In genomic region chr2:180765713-180766112, GRCm38 (mm10) we compare ENCODE assay signal across 25 mouse cellular contexts. TPM values are rescaled to one million over a fixed set of nuclear protein-coding genes. Genes with fewer than 3 reads are reported as not detected.
"Had no signal": no experiment of that assay in that cellular context is flagged by ENCODE, and none has a peak within 500 bp of the region (broad histone marks: within the 10 kb centered on the region; RNA-seq: fewer than 3 reads in every experiment).

No protein-coding gene starts in this region.

- H3K9me3 ChIP-seq: liver, embryonic 15.5 days; lung, embryonic 15.5 days; midbrain, embryonic 10.5 days; neural tube, embryonic 13.5 days; neural tube, embryonic 15.5 days; stomach, embryonic 15.5 days had no signal

- ATAC-seq: liver, postnatal 0 days; lung, postnatal 0 days; midbrain, embryonic 16.5 days had no signal

- H3K4me2 ChIP-seq: liver, embryonic 15.5 days; lung, embryonic 15.5 days; neural tube, embryonic 13.5 days; neural tube, embryonic 15.5 days; stomach, embryonic 15.5 days had no signal

- H3K4me3 ChIP-seq: liver, embryonic 15.5 days; lung, embryonic 15.5 days; midbrain, embryonic 10.5 days; myocyte; neural tube, embryonic 13.5 days; neural tube, embryonic 15.5 days; stomach, embryonic 15.5 days had no signal

- H3K9ac ChIP-seq: liver, embryonic 15.5 days; liver, postnatal 0 days; lung, embryonic 15.5 days; neural tube, embryonic 13.5 days; neural tube, embryonic 15.5 days; stomach, embryonic 15.5 days had no signal

- H3K36me3 ChIP-seq: liver, embryonic 15.5 days; lung, embryonic 15.5 days; midbrain, embryonic 10.5 days; neural tube, embryonic 13.5 days; neural tube, embryonic 15.5 days; stomach, embryonic 15.5 days had no signal

- H3K27ac ChIP-seq: liver, embryonic 15.5 days; lung, embryonic 15.5 days; macrophage; midbrain, embryonic 10.5 days; neural tube, embryonic 13.5 days; neural tube, embryonic 15.5 days; stomach, embryonic 15.5 days; stomach, postnatal 0 days had no signal

- DNase-seq: liver, postnatal 0 days; lung, adult 2 months; lung, postnatal 14 days; lung, postnatal 36 days; midbrain, embryonic 14.5 days; right cerebral cortex, adult 18-20 months; right cerebral cortex, postnatal 14 days; thymus, adult 2 months; thymus, postnatal 25 days; thymus, postnatal 4 days had no signal

- H3K4me1 ChIP-seq: liver, embryonic 15.5 days; lung, embryonic 15.5 days; neural tube, embryonic 15.5 days; stomach, embryonic 15.5 days had no signal

RNA-seq across cellular contexts. Expression of gene Bhlhe23, which starts 11.0 kb away (rescaled TPM):
- total RNA-seq: megakaryocyte progenitor cell, adult 5-6 weeks; megakaryocyte-erythroid progenitor cell, adult 5-6 weeks had no signal
- polyA plus RNA-seq: liver, embryonic 15.5 days; liver, postnatal 0 days; lung, adult 2 months; lung, embryonic 15.5 days; lung, postnatal 0 days; macrophage; myocyte; spleen, adult 2 months; stomach, postnatal 0 days; urinary bladder, adult 2 months had no signal
